Mouse (Mus musculus): ENCODE data around the gene Plet1.

GRCm38 (mm10) chr9:50463205-50463508 is 31.2 kb upstream of the Plet1 start:
- TF ChIP-seq CTCF (IDR thresholded peaks at IDR 0.05; ENCODE audit: borderline replicate concordance, insufficient read depth, low read length) (no peak), POLR2A (IDR thresholded peaks at IDR 0.05; ENCODE audit: low read depth, low read length) (no peak)

Data from embryonic fibroblast, embryonic 13.5 days (primary cell).